Mouse (Mus musculus): ENCODE results near the gene Anks1.

DNA sequence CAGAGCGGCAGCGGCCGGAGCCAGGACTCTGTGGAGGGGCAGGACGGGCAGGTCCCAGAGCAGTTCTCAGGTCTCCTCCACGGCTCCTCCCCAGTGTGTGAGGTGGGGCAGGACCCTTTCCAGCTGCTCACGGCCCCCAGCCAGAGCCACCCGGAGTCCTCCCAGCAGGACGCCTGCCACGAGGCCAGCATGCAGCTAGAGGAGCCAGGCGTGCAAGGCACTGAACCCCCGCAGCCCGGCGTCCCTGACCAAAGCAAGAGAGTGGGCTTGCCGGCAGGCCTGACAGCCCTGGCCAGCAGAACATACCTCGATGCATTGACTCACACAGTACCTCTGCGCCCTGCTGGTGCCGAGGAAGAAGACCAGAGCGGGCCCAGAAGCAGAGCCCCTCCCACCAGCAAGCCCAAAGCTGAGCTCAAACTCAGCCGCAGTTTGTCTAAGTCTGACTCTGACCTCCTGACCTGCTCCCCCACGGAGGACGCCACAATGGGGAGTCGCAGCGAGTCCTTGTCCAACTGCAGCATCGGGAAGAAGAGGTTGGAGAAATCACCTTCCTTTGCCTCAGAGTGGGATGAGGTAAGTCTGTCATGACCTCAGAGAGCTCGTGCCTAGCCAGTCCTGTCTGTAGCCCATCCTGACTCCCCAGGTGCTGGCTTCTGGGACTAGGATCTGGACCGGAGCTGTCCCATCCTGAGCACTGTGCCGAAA lies 98.9 kb downstream of the Anks1 start:
- TF ChIP-seq ZC3H11A (IDR thresholded peaks at IDR 0.05; ENCODE audit: borderline replicate concordance, low read depth, low read length) (no peak), CHD2 (IDR thresholded peaks at IDR 0.05; ENCODE audit: low read depth, low read length) (no peak)
